Mouse (Mus musculus) granulocyte monocyte progenitor cell, adult 5-6 weeks (primary cell): Measurements from ENCODE around the gene Epb41l2. TPM values are rescaled to one million over a fixed set of nuclear protein-coding genes. Genes with fewer than 3 reads are reported as not detected.

ENCODE experiments used
- ATAC-seq: replicated peaks from 2 replicates; pipeline ENCODE4 v1.8.0; 2016; ENCODE audit warnings: mild to moderate bottlenecking, moderate TSS enrichment, inconsistent platforms; ENCODE audit not compliant: poor library complexity, severe bottlenecking
- total RNA-seq, 2 experiments: library from RNA; stranded (forward) in 1 of 2; stranded (reverse) in 1 of 2; fragments of 200-712, 200-1000 nt in 1 of 2; fragments of >200 nt in 1 of 2; fragmentation: Nextera tagmentation in 1 of 2; gene quantifications; 2 replicates each; pipeline ENCODE4 v1.2.3; 2014 to 2017

Gene Epb41l2
- total RNA-seq, 2 experiments from 2014 or later, result 29.6 to 34.6 TPM

DNA sequence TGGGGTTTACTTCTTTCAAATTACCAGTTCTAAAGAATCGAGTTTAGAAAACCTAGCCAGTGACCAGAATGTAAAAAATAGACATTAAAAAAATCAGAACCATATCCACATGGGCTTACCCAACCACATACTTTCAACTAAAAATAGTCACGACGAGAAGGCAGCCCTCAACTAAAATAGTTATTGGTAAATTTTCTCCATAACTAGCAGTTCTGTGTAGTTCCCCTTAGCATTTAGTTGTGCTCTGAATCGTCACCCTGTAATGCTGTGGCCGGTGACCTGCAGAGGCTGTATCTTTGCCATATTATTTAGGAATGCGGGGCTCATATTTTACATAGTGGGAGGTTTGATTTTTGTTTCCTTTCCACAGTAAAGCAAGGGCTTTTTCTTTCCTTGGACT, 2.6 kb downstream of the Epb41l2 start:
- ATAC-seq, result no peak

- no peak for ATAC-seq
Observed at GRCm38 (mm10) chr10:25365158-25365557, 5.6 kb downstream of the Epb41l2 start.

DNA sequence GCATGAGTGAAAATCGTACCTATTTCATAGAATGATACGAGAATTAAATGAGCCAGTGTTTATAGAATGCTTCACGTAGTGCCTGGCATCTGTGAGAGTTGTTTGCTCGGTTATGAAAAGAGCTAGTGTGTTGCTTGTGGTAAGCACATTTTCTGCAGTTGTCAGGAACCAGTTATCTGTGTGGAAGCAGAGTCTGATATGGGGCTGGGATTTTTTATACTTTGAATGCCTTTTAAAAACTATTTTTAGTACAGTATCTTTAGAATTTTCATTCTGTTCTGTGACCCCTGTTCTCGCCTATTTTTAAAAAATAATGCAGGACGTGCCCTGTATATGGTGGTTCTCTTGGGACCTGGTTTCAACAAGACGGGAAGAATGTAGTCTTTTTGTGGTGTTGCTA, 6.1 kb downstream of the Epb41l2 start:
- no peak for ATAC-seq

DNA sequence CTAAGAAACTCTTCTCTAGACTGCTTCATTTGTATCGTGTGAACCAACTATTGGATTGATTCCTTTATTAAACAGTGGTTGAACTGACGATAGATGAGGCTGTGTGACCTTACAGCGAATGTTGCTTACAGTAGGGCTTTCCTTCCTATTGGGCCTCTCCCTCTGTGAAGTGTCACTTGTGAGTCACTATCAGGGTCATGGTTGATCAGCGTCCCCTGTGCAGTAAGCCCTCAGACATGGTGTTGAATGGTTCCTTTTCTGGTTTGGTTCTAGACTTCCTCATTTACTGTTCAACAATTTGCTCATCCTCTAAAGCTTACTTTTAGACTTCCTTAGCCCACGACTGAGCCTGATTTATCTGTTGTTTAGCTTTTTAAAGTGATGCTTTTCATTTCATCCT, 7.1 kb downstream of the Epb41l2 start:
- ATAC-seq, result peak; percentile 98

DNA sequence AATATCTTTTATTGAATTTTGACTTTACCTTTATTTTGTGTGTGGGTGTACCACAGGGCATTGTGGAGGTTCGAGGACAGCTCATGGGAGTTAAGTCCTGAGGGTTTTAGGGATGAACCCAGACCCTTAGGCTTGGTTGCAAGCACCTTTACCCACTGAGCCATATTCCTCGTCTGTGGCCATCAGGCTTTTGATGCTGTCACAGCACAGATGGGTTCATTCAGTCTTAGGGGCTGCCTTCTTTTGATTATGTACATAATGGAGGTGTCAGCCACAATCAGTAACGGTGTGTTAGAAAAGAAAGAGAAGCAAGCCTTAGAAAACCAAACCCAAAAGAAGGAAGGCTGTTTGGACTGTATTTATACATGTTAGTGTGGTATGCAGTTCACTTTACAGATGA, 9.3 kb downstream of the Epb41l2 start:
- ATAC-seq, result no peak

DNA sequence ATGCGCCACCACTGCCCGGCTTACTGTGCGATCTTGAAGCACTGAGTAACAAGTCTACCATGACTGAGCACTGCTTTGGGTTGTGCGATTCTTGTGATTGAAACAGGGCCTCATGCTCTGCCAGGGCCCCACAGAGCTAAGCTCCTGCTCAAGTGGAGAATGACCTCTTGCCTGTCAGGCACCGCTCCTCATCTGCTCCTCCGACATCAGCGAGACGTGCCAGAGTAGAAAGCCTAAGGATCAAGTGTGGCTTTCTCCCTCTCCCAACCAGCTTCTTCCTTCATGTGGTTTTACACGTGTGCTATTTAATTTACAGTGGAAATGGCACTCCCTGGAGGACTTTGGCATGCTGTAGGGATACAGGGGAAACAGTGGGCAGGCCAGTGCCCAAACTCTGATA, 10.1 kb downstream of the Epb41l2 start:
- no peak for ATAC-seq

DNA sequence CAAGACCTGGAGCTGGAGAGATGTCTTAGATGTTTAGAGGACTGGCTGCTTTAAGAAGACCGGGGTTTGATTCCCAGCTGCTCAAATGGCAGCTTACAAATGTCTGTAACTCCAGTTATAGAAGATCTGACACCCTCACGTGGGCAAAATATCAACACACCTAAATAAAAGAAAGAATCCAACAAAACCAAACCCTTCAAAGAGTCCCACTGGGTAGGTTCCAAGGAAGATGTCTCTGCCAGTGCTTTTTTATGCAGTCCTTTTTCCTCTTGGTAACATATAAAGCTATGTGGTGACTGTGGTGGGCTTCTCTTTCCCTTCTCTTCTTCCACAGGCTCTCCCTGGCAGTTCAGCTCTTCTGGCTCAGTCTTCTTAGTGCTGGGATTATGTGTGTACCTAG, 11.7 kb downstream of the Epb41l2 start:
- ATAC-seq, result no peak

DNA sequence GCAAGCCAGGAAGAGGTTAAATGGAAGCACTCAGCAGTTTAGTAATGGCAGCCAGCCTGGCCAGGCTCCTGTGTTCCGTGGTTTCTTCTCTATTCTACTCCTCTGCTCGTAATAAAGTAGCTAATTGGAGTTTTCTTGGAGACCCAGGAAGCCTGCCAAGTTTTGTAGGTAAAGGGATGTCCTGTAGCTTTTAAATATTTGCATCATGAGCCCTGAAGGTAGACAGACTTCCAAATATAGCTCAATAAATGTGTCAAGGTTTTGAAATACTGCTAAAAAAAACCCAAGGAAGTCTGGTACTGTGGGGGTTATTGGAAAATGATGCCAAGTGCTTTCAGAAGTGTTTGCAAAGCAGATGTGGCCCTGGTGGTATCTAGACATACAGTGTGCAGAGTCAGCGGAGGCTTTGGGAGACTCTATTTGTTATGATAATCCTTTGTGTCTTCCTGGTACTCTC, 12.3 kb downstream of the Epb41l2 start:
- ATAC-seq, result no peak

DNA sequence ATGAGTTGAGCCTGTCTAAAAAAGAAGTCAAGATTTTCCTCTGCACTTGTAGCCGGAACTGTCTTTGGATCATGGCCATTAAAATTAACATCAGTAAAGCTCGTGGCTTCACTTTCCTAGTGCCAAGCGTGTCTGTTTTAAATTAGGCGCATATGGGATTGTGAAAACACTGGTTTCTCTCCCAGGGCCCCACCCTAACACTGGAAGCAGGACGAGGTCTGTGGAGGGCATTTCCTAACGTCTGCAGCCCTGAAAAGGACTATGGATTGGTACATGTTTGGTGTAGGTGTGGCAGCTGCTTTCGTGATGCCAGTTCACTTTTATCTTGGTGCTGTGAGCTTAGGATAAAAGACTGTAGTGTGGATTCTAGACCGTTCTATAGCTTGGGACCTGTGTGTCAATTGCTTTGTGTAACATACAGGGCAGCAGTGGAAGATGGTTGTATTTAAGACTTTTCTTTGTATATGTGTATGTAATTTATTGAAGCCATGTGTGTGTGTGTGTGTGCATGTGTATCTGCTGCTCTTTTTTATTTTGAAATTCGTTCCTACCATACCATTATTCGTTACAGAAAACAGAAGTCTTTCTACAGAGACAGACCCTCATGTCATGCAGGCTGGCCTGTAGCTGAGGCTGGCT, 13.0 kb downstream of the Epb41l2 start:
- peak; percentile 72 for ATAC-seq

GRCm38 (mm10) chr10:25375036-25375435, 15.4 kb downstream of the Epb41l2 start:
- ATAC-seq, result no peak

- peak; percentile 87 for ATAC-seq
Observed at GRCm38 (mm10) chr10:25380746-25381481, 21.3 kb downstream of the Epb41l2 start.

DNA sequence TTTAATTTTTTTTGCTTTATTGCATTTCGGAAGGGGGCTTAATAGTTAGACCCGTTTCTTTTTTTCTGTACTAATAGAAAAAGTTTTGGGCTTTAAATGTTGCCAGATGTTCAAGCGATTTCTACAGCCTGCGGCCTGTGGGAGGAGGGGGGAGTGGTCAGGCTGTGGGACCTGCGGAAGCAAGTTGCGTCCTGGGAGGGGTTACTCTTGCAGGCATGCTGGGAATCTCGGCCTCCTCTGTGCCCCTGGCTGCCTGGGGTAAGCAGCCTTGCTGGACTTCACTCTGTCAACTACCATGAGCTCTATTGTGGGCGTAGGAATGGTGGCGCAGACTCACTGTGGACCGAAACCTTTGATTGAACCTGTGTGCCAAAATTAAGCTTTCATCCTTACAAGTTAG, 22.4 kb downstream of the Epb41l2 start:
- ATAC-seq, result peak; percentile 68

- ATAC-seq, result peak; percentile 15; the same call in 1 of the 2 replicates
Observed at GRCm38 (mm10) chr10:25383171-25383570, 23.6 kb downstream of the Epb41l2 start.

DNA sequence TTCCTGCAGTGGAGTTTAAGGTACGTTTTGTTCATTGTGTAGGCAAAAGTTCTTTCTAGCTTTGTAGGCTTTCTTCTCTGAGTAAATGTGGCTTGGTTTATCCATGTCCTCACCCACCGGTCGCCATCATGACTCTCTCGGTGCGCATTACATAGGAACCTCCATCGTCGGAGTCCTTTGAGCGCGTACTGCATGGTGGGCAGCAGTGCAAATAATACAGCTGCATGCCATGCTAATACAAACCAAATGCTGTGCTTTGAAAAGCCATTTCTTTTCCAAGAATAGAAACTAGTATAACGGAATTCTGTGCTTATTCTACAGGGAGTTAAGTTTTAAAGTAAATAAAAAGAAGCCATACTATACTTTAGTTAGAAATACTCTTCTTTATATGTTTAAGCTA, 24.8 kb downstream of the Epb41l2 start:
- ATAC-seq, result no peak

- ATAC-seq, result no peak
Observed at GRCm38 (mm10) chr10:25385811-25386580, 26.4 kb downstream of the Epb41l2 start.

- ATAC-seq, result no peak
Observed at GRCm38 (mm10) chr10:25386868-25387267, 27.3 kb downstream of the Epb41l2 start.

DNA sequence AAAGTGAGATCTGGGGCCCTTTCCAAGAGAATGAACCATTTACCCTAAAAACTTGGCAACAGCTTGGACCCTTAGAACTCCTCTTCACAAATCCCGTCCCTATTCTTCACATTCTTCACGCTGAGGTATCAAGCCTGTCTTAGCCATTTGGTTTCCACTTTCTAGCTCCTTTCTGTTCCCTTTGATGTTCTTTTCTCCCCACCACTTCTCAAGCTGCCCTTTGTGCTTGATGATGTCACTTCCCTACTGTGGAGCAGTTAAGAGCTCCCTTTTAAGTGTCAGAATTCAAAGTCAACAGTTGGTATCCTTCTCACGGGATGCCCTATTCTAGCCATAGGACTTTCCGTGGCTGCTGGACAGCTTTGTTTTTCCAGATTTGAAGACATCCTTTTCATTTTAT, 27.7 kb downstream of the Epb41l2 start:
- no peak for ATAC-seq

GRCm38 (mm10) chr10:25392786-25393185, 33.2 kb downstream of the Epb41l2 start:
- no peak for ATAC-seq

- no peak for ATAC-seq
Observed at GRCm38 (mm10) chr10:25393721-25394120, 34.1 kb downstream of the Epb41l2 start.

- ATAC-seq, result peak; percentile 66
Observed at GRCm38 (mm10) chr10:25395236-25395886, 35.8 kb downstream of the Epb41l2 start.

GRCm38 (mm10) chr10:25396859-25397258, 37.3 kb downstream of the Epb41l2 start:
- no peak for ATAC-seq
